Mouse (Mus musculus): ENCODE data around the gene Prkar1b.

DNA sequence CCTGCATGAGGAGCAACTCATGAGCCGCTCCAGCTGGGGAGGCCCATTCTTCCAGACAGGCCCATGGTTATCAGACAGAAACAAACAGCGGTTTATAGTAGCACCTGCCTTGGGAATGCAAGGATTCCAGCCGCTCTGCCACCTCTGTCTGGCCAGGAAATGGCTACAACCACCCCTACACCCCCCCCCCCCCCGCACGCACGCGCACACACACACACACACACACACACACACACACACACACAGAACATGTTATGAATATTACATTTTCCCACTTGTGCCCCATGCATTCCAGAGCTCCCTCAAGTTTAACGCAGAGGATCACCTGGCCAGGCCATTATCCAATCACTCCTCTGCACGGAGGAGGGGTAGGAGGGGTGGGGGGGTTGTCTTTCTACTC is 167.9 kb downstream of the Prkar1b start:
- TF ChIP-seq CTCF (conservative IDR thresholded peaks at IDR 0.05; ENCODE audit: low read length) (no peak), POU5F1 (IDR thresholded peaks at IDR 0.05; ENCODE audit: borderline replicate concordance, low read length) (no peak), NANOG (IDR thresholded peaks at IDR 0.05; ENCODE audit: borderline replicate concordance, low read length) (no peak)
